Mouse (Mus musculus) left cerebral cortex, adult 11 months (tissue): ENCODE data around the gene Npsr1.

Experiments used
- DNase-seq: peaks from one replicate; pipeline ENCODE4 v3.0.0; 2022; ENCODE audit warnings: low spot score

The Npsr1 gene

GRCm38 (mm10) chr9:24097696-24098095, at the start of gene Npsr1:
Npsr1 (plus strand) TSS chr9:24097996.
- DNase-seq = no peak

GRCm38 (mm10) chr9:24051538-24051937, 46.3 kb upstream of the Npsr1 start:
- no peak for DNase-seq

- DNase-seq = no peak
Observed at GRCm38 (mm10) chr9:24063251-24063650, 34.5 kb upstream of the Npsr1 start.

GRCm38 (mm10) chr9:24071664-24072063, 26.1 kb upstream of the Npsr1 start:
- no peak for DNase-seq

- no peak for DNase-seq
Observed at GRCm38 (mm10) chr9:24077596-24077995, 20.2 kb upstream of the Npsr1 start.

GRCm38 (mm10) chr9:24091875-24092274, 5.9 kb upstream of the Npsr1 start:
- DNase-seq = no peak

GRCm38 (mm10) chr9:24098526-24098925, 730 bp downstream of the Npsr1 start:
- no peak for DNase-seq

GRCm38 (mm10) chr9:24099631-24100030, 1.8 kb downstream of the Npsr1 start:
- DNase-seq = no peak

GRCm38 (mm10) chr9:24119423-24119822, 21.6 kb downstream of the Npsr1 start:
- DNase-seq = peak; percentile 44

GRCm38 (mm10) chr9:24133142-24133541, 35.3 kb downstream of the Npsr1 start:
- no peak for DNase-seq

GRCm38 (mm10) chr9:24136354-24136753, 38.6 kb downstream of the Npsr1 start:
- DNase-seq = no peak

GRCm38 (mm10) chr9:24144341-24144740, 46.5 kb downstream of the Npsr1 start:
- peak; percentile 66 for DNase-seq

GRCm38 (mm10) chr9:24157208-24157607, 59.4 kb downstream of the Npsr1 start:
- no peak for DNase-seq

GRCm38 (mm10) chr9:24160409-24160808, 62.6 kb downstream of the Npsr1 start:
- DNase-seq = no peak

- no peak for DNase-seq
Observed at GRCm38 (mm10) chr9:24168501-24168900, 70.7 kb downstream of the Npsr1 start.

GRCm38 (mm10) chr9:24170728-24171127, 72.9 kb downstream of the Npsr1 start:
- no peak for DNase-seq

- no peak for DNase-seq
Observed at GRCm38 (mm10) chr9:24178744-24179143, 80.9 kb downstream of the Npsr1 start.

- no peak for DNase-seq
Observed at GRCm38 (mm10) chr9:24180926-24181325, 83.1 kb downstream of the Npsr1 start.

GRCm38 (mm10) chr9:24186289-24186688, 88.5 kb downstream of the Npsr1 start:
- DNase-seq = no peak

- DNase-seq = peak; percentile 26
Observed at GRCm38 (mm10) chr9:24189511-24190260, 91.9 kb downstream of the Npsr1 start.

GRCm38 (mm10) chr9:24190261-24190588, 92.4 kb downstream of the Npsr1 start:
- no peak for DNase-seq

GRCm38 (mm10) chr9:24198254-24198653, 100.5 kb downstream of the Npsr1 start:
- DNase-seq = no peak

- DNase-seq = peak; percentile 54
Observed at GRCm38 (mm10) chr9:24211636-24212035, 113.8 kb downstream of the Npsr1 start.

- DNase-seq = no peak
Observed at GRCm38 (mm10) chr9:24217721-24218120, 119.9 kb downstream of the Npsr1 start.
